Mouse (Mus musculus) neutrophil, adult 5-6 weeks (primary cell): ENCODE data around the gene 1600014C10Rik. TPM values are rescaled to one million over a fixed set of nuclear protein-coding genes. Genes with fewer than 3 reads are reported as not detected.

Source experiments
- ATAC-seq: fragments of 151-379, 151-347 bp; 2 replicates; pipeline ENCODE4 v1.8.0; 2017; ENCODE audit warnings: mild to moderate bottlenecking, moderate TSS enrichment; ENCODE audit not compliant: insufficient number of reproducible peaks, poor library complexity, low FRiP score, severe bottlenecking; ENCODE audit errors: extremely low read depth
- total RNA-seq: library from RNA; stranded (forward); fragments of 200-1000 nt; gene quantifications from 2 replicates; pipeline ENCODE4 v1.2.3, GENCODE M21; 2017

The 1600014C10Rik gene
- total RNA-seq, 1 experiment from 2014 or later: 52.8 TPM

DNA sequence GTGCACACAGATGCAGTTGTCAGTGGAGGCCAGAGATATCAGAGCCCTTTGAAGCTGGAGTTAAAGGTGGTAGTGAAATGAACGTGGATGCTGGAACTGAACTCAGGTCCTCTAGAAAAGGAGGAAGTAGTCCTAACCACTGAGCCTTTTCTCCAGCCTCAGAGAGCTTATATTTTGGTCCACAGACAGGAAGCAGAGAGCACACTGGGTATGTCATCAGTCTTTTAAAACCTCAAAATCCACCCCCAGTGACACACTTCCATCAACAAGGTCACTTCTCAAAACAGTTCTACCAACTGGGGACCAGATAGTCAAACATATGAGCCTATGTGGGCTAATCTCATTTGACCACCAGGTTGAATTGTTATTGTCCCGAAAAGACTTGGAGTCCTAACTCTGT is 1.7 kb upstream of the 1600014C10Rik start:
- ATAC-seq: 0 out of 2 replicates have a peak, but pooled peaks have one; percentile 36

DNA sequence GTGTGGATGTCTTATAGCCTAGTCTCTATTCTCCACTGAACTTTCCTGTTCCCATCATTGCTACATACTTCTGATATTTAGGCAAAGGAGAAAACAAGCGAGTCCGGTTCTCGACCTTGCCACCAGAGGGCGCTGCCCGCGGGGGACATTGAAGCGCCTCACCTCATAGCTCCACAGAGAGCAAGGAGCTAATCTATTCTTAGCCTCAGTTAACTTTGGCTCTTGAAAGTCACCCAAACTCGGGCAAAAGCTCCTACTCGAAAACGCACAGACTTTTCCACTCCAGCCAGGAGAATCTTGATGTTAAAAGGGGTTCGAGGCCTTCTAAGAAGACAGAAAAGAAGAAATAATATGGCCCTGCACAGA is 438 bp upstream of the 1600014C10Rik start:
- ATAC-seq: peak; percentile 75

DNA sequence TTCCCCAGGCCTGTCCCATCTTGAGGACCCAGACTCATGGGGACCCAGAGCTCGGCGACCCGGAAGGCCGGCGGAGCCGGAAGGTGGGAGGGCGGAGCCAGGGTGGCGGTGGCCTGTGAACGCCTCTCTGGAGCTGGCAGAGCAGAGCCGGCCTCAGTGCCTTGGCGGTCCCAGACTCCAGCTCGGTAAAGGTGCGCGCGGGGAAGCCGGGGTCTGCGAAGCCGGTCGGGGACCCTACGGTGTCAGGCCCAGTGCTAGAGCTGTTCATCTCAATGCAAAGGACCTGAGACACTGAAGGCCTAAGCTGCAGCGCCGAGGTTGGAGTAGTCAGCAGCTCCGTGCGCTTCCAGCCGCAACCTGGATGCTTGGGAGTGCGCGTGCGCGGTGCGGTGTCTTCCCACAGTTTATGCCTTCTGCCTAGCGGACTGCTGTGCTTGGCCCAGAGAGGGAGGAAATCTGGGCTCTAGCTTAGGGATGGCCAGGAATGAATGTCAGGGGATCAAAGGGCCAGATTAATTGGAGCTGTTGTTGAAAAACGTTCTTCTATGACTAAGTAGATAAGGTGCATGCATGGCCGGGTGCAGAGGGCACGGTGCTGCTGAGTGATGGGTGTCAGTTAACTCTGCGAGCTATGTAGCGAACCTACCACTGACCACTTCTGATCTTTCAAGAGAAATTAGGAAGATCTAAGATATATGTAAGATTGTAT is 846 bp downstream of the 1600014C10Rik start:
- peak; percentile 60 for ATAC-seq

DNA sequence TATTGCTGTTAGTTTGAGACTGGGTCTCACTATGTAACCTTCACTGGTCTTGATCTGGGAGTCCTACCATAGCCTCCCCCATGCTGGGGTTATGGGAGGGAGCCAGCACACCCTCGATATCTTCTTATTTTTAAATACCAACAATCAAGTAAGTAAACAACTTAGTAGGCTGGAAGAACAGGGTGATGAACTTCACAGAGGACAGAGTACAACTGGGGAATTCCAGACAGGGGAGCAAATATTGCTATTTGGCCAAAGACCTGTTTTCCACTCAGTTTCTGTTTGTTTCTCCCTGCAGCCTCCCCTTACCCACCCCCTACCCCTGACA is 1.4 kb downstream of the 1600014C10Rik start:
- ATAC-seq: no peak

DNA sequence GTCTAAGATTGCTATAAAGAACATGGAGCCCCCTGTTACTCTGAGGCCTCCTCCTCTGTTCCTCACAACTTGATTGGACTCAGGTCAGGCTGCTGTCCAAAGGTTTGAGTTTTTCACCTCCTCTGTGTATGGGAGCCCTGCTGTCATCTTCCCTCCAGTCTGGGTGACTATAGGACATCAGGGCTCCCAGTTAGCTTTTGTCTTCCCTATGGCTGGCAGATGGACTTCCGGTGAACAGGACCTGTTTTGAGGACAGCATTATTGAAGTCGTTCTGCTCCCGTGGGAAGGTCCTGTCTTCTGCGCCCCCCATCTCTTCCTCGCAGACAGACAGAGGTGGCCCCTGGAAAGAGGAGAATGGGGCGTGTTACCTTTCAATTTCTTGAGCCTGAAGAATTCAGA is 1.8 kb downstream of the 1600014C10Rik start:
- no peak for ATAC-seq

DNA sequence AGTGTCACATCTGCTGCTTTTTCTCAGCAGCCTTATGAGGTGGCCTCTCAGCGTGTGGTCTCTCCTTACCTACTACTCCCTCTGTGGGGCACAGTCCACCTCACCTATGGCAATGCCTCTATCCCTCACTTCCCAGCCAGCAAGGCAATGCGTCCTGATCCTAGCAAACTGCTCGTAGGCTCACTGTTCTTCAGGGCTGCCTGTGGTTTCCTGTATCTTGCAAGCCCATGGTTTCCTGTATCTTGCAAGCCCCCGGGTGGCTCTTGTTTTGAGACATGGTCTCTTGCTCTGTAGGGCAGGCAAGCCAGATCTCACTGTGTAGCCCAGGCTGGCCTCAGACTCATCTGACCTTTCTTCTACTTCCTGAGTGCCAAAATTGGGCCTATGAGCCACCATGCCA is 3.8 kb downstream of the 1600014C10Rik start:
- no peak for ATAC-seq

DNA sequence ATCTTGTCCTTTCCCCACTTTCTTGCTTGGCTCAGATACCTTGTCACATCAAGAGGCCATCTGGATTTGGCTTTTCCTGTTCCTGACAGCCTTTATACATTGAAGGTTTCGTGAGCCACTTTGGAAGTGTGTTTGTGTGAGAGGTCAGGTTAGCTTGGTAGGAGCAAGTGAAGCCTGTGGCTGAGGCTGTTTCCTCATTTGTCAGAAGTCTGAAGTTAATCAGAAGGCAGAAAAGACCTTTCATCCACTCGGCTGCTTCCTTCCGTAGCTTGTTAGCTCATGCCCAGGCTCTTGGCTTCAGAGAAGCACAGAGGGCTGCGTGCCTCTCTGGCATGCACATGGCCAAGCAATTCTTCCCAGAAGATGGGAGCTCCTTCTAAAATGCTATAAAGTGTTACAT is 4.8 kb downstream of the 1600014C10Rik start:
- no peak for ATAC-seq

DNA sequence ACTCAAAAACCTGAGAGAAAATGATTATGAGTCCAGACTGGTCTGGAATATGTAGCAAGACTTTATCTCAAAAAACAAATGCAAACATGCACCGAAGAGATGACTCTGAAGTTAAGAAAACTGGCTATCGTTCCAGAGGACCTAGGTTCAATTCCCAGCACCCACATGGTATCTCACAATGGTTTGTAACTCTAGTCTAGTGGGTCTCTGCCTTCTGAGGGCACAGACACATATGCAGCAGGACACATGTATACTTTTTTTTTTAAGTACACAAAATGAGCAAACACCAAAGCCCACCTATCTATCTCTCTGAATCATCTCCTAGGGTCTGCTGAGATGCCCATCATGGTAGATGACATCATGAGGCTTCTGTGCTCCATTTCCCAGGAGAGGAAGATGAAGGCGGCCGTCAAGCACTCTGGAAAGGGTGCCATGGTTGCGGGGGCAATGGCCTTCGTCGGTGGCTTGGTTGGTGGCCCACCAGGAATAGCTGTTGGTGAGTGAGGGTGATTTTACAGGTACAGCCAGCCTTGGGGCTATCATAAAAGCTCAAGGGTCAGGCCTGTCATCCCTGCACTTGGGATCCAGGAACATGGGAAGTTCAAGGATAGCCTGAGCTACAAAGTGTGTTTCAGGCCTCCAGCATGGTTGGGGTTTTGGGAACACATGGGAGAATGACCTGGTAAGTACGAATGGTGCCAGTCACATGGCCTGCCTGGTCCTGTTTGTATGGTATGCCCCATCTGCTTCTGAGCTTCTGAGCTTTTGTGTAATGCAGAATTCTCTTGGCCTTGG is 5.5 kb downstream of the 1600014C10Rik start:
- ATAC-seq: no peak

DNA sequence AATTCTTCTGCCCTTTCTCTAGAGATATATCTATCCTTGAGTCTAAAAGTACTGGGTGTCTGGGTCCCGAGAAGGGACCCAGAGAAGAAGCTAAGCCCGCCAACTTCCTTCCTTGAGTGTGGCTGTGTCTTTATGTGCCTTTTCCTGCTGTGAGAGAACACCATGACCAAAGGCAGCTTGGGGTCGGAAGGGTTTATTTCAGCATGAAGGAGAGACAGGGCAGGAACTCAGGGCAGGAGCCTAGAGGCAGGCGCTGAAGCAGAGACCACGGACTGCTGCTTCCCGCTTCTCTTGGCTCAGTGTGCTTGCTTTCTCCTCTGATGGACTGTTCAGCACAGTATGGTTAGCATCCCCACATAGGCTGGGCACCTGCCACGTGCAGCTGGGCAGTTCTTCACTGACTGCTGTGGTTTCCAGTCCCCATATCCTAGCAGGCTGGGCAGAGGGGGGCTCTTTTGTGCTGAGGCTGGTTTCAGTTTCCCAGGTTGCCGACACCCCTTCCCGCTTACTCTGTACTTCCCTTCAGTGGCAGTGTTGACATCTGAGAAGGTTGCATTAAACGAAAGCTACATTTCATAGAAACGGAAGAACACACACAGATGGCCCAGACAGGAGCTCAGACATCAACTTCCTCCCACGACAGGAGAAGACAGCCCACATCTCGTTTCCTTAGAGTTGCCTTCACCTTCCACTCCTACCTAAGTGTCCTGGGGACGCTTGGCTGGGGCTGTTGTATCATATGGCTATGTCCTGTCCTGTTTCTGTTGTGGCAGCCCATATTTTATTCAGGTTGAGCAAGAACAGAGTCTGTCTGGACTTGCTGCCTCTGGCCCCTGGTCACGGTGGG is 6.3 kb downstream of the 1600014C10Rik start:
- ATAC-seq: peak; percentile 71

DNA sequence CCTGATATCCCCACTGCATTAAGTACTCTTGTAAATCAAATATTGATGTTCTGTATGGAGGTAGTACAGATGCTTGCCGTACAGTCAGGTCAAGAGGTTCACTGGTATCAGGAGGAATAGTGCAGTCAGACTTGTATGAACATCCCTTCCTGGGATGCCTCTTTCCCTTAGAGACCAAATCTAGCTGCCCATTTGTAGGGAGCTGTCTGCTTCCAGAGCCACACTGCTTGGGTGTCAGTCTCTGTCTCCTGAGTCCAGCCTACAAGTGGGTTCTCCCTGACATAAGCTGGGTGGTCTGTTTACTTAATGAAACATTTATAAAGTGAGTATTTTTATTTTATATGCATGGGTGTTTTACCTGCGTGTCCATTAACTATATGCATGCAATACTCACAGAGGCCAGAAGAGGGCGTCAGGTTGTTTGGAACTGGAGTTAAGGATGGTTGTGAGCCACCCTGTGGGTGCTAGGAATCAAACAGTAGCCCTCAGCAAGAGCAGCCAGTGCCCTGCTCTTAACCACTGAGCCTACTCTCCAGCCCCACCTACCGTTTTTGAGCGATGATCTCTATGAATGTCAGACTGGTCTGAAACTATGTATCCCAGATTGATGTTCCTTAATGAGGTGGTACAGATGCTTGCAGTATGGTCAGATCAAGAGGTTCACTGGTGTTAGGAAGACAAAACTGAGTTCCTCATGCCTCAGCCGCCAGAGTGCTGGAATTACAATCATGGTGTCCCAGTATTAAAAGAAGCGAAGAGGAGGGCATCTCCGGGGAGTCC is 7.2 kb downstream of the 1600014C10Rik start:
- no peak for ATAC-seq

DNA sequence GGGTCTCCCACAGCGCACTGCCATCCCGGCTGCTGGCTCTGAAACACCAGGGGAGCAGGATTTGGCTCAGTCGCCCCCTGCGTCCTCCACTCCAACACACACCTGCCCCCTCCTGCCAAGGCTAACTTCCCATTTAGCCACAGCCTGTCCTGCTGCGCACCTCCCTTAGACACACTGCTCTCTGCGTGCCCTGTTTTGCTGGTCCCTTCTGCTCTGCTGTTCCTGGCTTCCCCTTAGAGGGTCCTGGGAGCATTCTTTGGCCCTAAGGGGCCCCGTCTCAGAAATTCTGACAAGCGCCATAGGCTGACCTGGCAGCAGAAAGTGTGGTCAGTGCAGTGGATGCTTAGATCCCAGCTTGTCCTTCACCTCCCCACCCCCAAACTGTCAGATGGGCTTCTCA is 8.1 kb downstream of the 1600014C10Rik start:
- ATAC-seq: no peak

DNA sequence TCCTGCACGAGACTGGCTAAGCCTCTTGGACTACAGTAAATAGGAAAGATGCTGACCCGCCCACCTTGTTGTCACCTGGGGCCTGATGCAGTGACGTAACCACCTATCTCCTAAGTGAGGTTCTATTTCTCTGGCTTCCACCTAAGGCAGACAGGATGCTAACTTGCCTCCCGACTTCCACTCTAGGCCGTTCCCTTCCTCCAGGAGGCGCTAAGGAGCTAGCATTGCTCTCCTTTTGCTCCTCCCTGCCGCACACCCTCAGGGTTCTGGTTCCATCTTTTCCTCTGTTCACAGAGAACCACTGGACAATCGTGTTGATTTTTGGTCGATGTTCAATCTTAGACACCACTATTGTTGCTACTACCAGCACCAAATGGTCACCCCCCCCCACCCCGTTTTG is 8.6 kb downstream of the 1600014C10Rik start:
- ATAC-seq: no peak

DNA sequence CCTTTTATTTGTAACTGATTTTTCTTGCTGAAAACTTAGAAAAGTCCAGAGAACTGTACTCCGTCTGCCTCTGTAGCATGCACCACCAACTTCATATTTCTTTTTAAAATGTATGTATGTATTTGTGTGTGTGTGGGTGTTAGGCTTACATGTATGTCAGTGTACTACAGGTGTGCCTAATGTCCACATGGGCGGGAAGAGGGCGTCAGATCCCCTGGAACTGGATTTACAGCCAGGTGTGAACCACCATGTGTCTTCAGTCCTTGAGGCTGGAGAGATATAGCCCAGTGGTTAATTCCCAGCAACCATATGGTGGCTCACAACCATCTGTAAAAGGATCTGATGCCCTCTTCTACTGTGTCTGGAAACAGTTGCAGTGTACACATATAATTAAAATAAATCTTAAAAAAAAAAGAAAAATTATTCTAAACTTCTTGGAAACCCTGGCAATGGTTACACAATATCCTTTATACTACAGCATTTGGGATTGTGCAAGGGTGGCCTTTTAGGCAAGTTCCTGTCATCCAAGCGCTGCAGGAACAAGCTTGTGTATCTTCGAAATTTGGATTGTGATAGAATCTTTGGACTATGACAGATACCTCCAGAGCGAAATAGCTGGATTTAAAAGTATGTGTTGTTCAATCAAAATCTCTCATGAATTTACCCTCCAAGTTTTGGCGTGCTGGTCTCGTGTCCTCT is 17.0 kb downstream of the 1600014C10Rik start:
- no peak for ATAC-seq

DNA sequence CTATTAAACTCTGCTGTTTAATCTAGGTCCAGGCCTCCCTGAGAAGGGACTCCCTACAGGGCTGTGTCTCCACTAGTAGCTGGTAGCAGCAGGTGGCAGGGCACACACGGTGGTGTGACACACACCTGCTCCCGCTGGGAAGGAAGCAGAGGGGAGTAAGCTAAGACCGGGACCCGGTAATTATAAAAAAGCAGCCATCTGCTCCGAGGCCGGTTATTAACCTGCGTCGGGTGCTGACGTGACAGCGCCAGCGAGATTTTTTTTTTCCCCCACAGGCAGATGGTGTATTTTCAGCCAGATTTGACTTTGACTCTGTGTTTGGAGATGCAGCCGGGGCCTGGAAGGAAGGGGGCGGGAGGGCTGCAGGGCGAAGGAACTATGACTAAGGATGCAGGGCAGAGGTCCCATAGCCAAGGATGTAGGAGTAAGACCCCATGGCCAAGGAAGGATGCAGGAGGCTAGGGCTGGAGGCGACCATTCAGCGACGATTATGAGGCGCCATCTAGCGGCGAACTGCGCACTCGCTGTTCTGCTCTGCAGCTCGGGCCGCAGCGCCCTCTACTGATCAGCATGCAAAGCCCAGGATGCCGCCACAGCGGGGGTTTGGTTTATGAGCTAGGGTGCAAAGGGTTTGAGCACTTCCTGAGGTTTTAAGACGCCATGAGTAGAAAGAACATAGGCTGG is 17.7 kb downstream of the 1600014C10Rik start:
- ATAC-seq: peak; percentile 95

DNA sequence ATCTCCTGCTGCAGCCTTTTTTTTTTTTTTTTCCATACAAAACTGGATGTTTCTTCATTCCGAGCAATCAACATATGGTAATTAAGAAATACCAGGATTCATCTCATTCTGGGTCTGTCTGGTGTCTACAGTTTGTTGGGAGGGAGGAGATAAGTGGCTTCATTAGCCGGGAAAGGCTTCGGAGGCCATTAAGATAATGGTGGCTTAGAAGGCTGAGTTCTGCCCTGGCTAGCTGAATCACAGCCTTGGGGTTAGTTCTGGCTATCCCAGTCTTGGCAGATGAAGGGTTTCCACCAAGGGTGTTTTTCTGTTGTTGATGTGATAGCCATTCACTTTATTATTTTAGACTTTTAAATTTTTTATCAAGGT is 18.3 kb downstream of the 1600014C10Rik start:
- ATAC-seq: no peak

DNA sequence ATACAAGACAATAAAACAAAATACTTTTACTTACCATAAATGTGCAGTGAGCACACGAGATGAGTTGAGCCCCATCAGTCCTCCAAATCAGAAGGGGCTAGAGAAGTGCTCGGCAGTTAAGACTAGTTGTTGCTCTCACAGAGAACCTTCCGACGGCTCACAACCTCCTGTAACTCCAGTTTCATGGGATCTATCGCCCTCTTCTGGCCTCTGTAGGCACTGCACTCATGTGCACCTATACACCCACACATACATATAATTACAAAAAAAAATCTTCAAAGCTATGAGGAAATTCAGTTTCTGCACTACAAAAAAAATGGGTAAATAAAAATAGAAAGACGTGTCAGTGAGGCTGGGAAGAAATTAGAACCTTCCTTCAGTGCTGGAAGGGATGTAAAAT is 21.3 kb downstream of the 1600014C10Rik start:
- no peak for ATAC-seq

DNA sequence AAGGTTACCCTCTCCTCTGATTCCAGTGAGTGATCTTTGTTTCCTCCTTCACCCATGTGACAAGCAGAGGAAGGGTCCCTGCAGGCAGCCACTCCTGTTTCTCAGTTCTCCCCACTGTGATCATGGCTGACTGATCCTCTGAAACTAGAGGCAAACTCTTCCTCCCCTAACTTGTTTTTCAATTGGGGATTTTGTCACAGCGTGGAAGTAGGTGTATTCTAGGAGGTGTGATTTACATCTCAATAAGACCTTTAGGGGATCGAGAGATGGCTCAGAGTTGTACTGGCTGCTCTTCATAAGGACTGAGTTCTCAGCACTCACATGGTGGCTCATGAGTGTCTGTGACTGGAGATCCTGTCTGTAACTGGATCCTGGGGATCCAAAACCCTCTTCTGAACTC is 22.8 kb downstream of the 1600014C10Rik start:
- no peak for ATAC-seq

DNA sequence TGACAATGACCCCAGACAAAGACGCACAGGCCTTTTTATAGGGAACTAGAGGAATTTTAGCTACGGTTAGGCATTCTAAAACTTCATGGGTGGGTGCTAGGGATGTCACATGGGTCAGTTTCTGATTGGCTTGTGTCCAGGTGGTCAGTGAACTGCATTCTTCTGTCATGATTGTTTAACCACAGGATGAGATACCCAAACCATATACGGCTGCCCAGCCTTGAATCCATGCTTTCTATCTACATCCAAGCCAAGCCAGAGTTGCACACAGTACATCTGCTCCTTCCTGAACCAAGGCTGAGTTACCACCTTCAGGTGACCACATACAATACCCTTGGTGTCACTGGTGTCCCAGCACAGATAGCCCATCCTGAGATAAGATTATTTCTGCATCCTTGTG is 23.5 kb downstream of the 1600014C10Rik start:
- no peak for ATAC-seq
